Mouse (Mus musculus): ENCODE data around the gene Meis2.

Gene Meis2

DNA sequence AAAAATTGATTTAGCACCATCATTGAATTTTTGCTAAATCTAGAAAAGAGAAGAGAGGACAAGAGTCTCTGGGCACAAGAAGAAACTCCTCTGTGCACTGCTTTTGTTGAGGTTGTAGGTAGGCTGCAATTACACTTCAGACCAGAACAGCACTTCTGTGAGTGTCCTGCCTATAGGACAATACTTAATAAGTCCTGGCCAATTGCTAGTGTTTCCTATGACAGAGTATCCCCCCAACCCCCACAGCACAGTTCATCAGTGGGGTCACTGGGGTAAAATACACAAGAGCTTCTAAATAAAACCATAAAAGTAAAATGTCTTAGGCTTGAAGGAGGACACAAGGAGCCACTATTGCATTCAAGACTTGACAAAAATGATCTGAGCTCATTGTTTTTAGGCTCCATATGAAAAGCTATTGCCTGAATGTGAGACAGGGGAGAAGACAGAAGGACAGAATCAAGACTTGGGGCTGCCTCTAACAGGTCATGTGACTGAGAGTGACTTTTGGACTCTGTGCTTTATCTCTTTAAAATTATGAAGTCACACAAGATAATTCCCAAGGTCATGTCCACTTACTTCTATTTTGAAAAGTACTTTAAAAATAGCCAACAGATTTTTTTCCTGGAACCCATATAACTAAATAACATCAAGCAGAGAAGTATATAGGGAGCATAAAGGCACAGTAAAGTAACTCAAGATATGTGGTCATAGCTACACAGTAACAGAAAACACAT, 12.8 kb downstream of the Meis2 start:
- ATAC-seq (ENCODE audit: insufficient number of reproducible peaks, low FRiP score, low TSS enrichment), result no peak

DNA sequence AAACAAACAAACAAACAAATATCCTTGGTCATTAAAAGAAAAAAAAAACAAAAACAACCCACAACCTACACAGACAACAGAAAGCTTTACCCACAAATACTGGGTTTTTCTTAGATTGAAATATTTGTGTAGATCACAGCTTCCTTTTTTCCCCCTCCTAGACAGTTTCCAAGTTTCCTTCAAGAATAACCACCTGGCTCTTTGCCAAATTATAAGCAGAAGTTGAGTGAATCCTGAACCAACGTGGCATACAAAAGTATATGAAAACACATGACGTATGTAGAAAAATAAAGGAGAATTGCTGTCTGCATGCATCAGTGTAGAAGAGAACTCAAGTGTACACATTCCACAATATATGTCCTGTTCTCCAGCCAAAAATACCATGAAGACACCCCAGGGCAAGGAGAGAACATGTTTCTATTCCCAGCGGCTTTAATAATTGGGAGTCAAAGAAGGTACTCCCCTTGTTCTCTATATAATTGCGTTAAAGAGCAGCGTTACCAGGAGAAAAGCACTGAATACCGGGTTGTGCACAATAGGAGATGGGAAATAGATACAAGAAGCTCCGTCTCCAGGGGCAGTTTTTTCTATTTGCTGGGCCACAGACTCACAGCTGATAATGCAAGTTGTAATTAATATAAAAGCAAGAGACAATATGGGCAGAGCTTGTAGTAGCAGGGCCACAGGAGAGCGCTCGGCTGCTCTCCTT, 13.6 kb downstream of the Meis2 start:
- no peak for ATAC-seq (ENCODE audit: insufficient number of reproducible peaks, low FRiP score, low TSS enrichment)

DNA sequence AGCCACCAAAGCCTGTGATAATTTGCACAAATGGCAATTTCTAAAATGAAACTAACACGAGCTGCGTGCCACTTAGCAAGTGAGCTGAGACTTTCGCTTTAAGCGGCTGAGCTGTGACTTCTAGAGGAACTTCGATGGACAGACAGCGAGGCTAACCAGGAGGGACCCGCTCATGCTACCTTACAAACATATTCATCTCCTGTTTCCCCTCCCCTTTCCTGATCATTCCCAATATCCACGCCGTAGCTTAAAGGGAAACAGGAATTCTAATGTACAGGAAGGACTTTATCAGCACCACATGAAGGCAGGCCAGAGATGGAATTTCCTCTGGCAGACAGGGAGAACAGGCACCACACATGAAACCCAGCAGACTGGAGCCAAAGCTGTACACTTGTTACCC, 15.9 kb downstream of the Meis2 start:
- no peak for ATAC-seq (ENCODE audit: insufficient number of reproducible peaks, low FRiP score, low TSS enrichment)

DNA sequence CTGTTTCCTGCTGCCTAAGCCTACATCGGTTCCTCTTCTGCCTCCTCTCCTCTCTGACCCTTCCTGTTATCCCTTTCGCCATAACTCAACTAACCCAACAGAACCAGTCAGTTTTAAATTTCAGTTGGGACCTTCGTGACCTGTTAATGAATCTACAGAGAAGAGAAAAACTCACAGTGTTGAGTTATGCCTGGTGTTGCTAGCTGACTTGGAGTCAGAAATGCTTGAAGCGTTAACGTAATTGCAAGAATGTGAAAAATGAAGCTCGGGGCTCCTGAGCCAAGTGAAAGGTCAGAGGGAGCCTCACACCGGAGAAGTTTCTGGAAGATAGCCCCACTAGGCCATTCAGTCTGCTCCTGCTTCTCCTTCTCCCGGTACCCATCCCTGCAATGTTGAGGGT, 18.3 kb downstream of the Meis2 start:
- no peak for ATAC-seq (ENCODE audit: insufficient number of reproducible peaks, low FRiP score, low TSS enrichment)

DNA sequence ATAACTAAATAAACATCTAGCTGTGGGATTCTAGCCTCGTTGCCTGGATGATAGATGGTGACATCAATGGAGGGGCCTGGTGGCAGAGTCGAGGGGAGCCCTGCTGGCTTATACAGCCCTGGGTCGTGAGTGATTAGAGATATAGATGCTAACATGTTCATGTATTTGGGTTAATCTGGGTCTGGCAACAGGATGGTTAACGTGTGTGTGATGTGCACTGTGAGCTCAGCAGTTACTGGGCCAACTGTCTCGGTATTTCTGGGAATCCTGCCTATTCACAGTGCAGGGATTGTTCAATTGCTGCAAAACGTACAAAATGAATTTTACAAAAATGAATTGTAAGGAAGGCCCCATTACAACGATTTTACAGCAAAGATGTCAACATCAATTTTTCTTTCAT, 20.6 kb downstream of the Meis2 start:
- ATAC-seq (ENCODE audit: insufficient number of reproducible peaks, low FRiP score, low TSS enrichment), result no peak

DNA sequence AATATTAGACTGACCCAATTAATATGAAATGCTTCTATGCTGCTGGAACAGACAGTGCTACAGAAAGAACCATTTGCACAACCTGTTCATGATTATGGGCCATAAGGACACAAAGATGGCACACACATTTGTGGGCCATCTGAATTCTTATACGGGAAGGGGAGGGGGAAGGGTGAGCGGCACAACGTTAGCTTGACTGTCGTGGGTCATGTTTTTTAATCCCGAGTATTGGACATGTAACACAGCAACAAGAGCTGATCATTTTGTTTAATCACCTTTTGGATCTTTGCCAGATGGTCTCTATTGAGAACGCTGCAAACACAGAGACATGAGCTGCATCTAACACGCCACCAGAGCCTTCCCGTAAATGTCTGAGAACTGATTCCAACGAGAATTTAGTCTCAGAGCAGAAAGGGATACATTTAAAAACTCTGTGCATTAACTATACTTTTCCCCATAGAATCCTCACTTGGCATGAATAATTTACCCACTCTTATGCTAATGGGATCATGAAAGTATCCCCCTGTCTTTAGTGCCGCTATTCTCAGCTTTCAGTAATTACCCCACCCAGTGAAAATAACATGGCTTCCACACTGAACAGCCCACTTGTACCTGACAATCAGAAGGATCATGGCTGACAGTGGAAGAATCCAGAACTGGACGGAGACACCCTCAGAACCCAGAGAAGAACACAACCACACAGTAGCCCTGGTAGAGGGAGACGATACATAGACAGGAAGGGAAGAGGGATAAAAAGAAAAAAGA, 22.5 kb downstream of the Meis2 start:
- no peak for ATAC-seq (ENCODE audit: insufficient number of reproducible peaks, low FRiP score, low TSS enrichment)

DNA sequence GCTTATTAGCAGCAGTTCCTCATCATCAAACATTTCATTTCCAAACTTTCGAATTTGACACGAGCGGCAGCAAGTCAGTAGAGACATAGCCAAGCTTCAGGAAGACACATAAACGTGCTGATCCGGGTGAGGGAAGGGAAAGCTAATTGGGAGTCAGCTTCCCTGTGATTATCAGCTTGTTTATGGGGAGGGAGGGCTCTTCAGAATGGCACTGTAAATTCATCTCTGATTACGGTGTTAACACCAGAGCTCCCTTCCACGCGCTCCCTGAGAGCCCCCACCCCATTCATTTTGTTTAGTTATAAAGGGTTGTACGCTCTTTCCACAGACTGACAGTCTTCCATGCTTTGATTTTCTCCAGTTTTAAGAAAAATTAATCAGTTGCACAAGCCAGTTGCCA, 23.2 kb downstream of the Meis2 start:
- ATAC-seq (ENCODE audit: insufficient number of reproducible peaks, low FRiP score, low TSS enrichment), result no peak

DNA sequence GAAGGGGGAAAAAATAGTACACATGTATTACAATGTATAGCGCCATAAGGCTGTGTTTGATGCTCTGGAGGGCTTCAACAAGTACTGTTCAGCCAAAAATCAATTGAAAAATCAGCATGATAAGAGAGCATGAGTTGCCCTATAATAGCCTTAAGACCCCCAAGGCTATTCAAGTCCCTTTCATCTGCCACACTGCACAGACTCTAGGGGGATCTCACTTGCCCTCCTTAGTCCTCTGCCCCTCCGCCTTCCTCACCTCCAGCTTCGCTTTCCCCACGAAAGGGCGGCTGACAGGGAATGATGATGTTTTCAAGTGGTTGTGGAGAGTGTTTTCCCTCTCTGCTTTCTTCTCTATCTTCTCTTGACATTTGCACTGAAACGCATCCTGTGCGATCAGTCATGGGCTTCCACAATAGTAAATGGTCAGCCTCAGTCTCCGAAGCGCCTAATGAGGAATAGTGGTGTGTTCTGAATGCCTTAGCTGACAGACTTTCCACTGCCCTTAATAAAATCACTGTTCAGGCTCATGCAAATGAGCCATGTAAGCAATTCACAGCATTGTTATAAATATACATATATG, 23.9 kb downstream of the Meis2 start:
- ATAC-seq (ENCODE audit: insufficient number of reproducible peaks, low FRiP score, low TSS enrichment), result no peak

DNA sequence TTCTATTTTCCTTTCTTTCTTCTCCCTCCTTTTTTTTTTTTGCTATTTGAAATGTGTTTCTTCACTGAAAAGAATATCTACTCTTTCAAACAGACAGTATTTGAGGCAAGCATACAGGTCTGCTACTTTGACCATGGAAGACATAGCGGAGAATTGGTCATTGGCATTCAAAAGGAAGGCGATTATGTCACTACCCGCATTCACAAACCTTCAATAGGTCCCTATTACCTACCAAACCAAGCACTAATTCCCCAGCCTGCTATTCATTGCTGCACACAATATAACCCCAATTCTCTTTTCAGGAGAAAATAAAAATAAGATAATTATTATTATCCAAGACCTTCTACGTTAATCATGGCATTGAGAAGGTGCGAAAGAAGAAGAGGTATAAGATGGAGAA, 30.3 kb downstream of the Meis2 start:
- no peak for ATAC-seq (ENCODE audit: insufficient number of reproducible peaks, low FRiP score, low TSS enrichment)

DNA sequence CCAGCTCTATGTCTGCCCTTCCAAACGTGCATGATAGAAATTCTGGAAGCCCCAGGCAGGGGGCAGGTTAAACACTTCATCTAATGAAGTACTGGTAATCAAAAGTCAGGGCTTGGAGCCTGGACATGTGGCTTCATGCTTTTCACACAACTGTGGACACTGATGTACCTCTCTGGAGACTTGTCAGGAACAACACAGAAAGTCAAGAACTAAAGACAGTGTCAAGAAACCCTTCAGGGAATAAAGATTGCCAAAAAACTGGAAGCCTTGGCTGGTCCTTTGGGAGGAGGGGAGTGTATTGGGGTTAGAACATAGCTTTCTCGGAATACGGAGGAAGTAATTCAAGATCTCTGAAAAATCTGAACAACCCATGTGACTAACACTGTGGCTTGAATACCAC, 37.5 kb downstream of the Meis2 start:
- no peak for ATAC-seq (ENCODE audit: insufficient number of reproducible peaks, low FRiP score, low TSS enrichment)

DNA sequence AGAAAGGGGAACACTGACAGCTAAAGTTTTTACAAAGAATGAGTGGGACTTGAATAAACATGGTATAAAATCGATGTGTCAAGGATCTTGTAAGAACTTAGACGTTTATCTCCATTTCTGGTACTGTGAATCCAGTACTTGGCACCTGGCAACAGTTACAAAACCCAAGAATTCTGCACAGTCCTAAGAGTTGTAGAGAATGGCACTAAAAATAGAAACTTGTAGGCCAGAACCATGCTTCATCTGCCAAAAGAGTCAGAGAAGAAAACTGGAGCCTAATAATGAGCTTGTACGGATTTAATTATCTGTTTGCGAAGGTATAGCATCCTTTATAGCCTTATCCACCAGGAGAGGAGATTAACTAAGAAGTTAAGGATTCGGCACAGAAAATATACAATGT, 42.8 kb downstream of the Meis2 start:
- ATAC-seq (ENCODE audit: insufficient number of reproducible peaks, low FRiP score, low TSS enrichment), result no peak

DNA sequence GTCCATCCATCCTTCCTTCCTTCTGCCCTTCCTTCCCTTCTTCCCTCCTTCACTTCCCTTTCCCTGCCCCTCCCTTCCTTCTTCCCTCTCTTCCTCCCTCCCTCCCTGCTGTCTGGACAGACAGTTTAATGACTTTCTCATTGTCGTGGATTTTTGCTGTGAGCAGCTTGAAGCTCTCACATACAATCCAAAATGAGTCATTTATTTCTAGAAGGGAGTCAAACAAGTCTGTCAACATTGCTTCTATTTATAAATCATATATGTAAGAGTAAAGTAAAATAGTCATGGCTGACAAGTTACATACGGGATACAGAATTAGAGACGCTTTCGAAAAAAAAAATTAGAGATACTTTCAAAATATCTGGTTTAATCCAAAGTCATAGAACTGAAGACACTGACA, 43.7 kb downstream of the Meis2 start:
- ATAC-seq (ENCODE audit: insufficient number of reproducible peaks, low FRiP score, low TSS enrichment), result no peak

DNA sequence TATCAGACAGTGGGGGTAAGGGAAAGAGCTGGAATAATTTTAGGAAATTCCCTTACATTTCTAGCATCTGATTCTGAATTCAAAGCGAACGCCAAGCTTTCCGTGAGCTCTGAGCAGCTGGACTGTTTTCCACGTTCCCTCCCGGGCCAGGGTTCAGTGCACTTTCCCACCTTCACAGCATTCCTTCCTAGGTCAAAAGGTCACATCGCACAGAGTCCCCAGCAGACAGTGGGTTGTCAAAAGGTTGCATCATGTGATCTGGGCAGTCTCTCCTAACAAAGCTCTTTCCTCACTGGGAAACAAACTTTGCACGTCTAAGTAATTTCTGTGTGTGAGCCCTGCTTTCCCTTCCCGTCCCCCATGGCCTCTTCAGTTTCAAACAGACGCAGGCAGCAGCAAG, 44.6 kb downstream of the Meis2 start:
- ATAC-seq (ENCODE audit: insufficient number of reproducible peaks, low FRiP score, low TSS enrichment), result no peak

DNA sequence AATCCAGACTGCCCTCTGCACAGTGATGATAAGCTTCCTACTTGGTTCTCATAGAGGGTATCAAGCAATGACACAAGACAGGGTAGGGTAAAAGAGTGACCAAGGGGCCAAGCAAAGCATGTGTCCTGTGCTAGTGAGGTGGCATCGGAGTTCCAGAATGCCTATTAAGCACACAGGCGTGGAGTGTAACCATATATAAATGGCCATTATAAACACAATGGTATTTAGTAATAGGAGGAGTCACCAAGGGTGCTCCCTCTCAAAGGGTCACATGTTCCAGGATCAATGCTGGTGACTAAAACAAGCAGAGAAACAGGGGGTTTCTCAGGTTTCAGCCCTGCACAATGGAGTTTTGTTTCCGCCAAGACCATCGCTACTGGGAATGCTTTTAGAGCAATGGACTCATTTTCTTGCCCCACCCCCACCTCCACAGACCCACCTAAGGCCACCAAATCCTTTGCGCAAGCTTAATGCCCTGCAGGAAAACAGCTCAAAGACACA, 45.1 kb downstream of the Meis2 start:
- no peak for ATAC-seq (ENCODE audit: insufficient number of reproducible peaks, low FRiP score, low TSS enrichment)

DNA sequence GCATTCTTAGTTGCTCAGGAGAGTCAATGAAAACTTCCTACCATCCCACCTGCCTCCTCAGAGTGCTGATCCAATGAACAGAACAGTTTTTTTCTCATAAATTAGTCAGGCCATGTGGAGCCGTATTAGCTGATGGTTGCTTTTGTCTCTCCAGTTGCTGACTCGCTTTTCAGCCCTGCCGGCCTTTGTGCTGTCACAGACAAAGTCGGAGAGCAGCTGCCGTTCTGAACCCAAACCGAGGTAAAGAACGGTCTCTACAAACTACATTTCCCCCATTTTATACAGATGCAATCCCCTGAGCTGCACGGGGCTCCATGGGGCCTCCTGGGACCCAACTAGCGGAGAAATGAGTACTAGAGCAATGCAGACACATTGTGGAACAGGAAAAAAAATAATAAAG, 45.7 kb downstream of the Meis2 start:
- ATAC-seq (ENCODE audit: insufficient number of reproducible peaks, low FRiP score, low TSS enrichment), result no peak

DNA sequence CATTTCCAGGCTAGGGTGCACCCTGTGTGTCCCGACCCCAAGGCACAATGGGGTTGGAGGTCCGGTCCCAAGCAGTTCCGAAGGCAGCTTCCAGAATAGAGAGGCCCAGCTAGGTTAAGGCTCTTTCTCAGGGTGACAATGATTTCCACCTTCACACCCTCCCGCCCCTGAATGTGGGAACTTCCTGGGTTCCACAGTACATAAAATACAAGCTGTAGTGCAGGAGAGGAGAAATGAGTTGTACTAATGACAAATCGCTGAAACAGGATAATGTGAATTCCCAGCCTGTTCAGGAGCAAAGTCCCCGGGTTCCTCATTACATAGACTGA, 46.2 kb downstream of the Meis2 start:
- ATAC-seq (ENCODE audit: insufficient number of reproducible peaks, low FRiP score, low TSS enrichment), result no peak

DNA sequence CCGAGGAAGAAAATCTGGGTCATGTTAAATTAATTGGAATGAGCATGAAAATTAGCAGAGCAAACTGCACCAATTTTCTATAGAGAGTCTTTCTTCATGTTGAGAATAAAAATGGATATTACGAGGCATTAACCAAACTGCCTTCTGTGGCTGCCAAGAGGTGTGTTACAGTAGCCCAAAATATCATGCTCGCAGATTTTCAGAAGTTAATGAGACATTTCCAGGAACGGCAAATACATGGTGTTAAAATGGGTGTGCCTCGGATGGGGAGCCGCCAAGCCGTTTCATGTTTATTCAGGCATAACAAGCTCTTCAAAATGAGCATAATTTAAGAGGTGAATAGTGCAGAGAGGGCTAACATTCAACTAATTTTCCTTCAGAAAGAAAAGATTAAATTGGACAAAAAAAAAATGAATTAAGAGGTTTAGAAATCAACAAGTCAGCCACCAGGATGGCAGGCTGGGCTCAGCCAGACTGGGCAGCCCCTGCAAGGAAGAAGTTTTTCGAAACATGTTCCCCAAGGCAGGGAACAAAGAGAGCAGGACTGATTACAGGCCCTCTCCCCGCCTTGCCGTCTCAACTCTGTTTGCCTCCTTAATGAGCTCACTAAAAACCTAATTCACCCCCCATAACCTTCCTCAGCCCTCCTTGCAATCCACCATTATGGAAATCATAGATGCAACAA, 46.7 kb downstream of the Meis2 start:
- no peak for ATAC-seq (ENCODE audit: insufficient number of reproducible peaks, low FRiP score, low TSS enrichment)

DNA sequence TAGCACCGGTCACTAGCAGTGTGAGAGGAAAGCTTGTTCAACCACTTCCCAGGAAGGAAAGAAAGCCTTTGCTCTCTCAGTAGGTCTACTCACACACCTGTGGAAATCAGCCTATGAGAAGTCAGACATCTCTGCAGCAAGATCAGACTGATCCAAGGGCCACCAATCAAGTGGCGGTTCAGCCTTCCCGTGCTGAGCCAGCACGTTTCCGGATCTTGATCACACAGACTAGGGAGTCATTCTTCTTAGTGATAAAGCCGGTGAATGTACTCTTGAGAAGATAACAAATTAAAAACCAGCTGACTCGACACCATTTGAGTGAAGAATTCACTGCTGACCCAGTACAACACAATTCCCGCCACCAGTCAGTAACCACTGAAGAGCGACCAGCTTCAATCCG, 50.1 kb downstream of the Meis2 start:
- ATAC-seq (ENCODE audit: insufficient number of reproducible peaks, low FRiP score, low TSS enrichment), result no peak

DNA sequence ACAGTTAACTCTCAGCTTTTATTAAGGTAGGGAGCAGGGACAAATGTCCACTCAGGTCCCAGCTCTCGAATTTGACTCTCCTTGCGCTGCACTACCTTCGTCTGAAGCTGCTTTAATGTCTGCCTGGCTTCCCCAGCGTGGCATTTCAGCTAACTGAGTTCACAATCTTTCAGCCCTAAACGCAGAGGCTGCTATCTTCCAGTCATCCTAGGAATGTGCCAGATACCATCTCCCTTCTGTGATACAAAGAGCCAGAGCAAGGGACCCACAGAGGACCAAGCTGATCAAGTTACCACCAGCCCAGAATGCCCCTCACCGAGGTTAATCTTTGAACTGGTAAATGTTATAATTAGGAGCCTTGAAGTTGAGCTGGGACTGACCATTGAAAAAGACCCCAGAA, 55.2 kb downstream of the Meis2 start:
- ATAC-seq (ENCODE audit: insufficient number of reproducible peaks, low FRiP score, low TSS enrichment), result no peak

DNA sequence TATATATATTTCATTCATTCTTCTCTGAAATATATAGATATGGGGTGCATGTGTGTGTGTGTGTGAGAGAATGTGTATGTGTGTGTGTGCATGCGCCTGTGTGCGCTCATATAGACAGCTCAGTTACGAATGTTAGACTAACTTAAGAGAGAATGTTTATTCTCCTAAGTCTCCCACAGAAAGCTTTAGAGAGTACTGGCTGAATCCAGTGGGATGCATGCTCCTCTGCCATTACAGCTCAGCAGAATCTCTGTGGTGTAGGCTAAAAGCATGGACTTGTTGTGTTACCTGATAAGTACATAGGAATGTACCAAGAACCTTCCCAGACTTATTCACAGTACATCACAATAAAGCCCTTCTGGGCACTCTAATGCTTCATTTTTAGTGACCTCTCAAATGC, 55.6 kb downstream of the Meis2 start:
- ATAC-seq (ENCODE audit: insufficient number of reproducible peaks, low FRiP score, low TSS enrichment), result no peak

Measured in cerebellum, adult (tissue).